Mouse (Mus musculus) erythroid progenitor cell, adult 5-6 weeks (primary cell): ENCODE data around the gene Fars2. TPM values are rescaled to one million over a fixed set of nuclear protein-coding genes. Genes with fewer than 3 reads are reported as not detected.

Experiments used
- ATAC-seq: replicated peaks from 2 replicates; pipeline ENCODE4 v1.8.0; 2016; ENCODE audit warnings: moderate number of reproducible peaks, mild to moderate bottlenecking, moderate TSS enrichment, inconsistent platforms; ENCODE audit not compliant: poor library complexity, low FRiP score, severe bottlenecking
- total RNA-seq, 2 experiments: library from RNA; stranded (forward) in 1 of 2; stranded (reverse) in 1 of 2; fragments of 150-400 nt in 1 of 2; fragments of 186-747, 209-891 nt in 1 of 2; gene quantifications; 2 replicates each; pipeline versions ENCODE4 v1.2.3 to v1.2.4; 2015 to 2017; ENCODE audit warnings: low replicate concordance in 2 of 2

Fars2 gene
- total RNA-seq, 2 experiments from 2014 or later = 23.5 to 35.8 TPM

DNA sequence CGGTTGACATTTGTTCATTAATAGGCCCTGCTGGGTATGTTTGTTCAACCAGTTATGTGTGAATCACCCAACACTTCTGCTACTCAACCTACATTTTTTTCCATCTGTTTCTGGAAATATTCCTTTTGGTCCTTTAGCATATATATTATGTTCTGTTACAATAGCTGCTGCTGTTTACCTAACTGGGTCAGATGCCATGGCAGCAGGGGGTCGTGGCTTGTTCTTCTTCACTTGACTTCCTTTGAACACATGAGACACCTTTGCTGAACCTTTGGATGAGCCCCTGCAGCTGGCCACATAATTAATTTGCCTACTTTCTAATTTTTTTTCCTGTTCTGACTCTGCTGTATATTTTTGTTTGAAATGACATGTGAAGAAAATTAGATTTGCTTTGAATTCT lies 475.1 kb downstream of the Fars2 start:
- no peak for ATAC-seq

GRCm38 (mm10) chr13:36606717-36607116 lies 489.5 kb downstream of the Fars2 start:
- no peak for ATAC-seq

DNA sequence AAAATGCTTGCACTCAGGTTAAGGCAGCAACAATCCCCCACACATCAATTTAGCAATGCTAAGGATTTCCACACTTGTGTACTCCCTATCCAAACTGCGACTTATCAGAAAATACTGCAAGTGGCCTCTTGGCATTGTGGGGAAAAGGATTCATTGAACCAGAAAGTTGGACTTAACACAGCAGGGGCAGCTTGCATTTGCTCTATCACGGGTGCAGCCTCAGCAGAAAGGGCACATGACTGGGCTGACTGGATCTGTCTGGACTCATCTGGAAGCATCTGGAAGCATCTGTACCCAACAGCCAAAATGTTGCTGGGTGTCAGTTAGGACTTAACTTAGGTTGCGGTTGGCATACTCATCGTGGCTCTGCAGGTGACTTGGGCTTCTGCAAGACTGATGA lies 490.7 kb downstream of the Fars2 start:
- ATAC-seq = no peak

DNA sequence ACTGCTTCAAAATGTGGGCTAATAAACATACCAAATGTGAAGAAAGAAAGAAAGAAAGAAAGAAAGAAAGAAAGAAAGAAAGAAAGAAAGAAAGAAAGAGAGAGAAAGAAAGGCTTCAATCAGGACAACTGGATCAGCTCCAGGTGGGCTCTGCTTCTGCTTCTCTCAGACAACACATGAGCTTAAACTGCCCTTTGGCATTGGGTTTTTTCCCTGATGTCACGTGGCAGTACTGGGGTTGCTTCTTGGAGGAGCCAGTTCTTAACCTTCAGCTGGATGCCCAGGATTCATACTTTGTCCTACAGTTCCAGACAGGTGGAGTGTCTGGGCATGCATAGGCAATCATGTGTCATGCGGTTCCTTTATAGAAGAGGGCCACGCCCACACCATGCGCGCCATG lies 493.2 kb downstream of the Fars2 start:
- ATAC-seq = no peak

GRCm38 (mm10) chr13:36612785-36613750 lies 495.9 kb downstream of the Fars2 start:
- no peak for ATAC-seq

GRCm38 (mm10) chr13:36620498-36621332 lies 503.5 kb downstream of the Fars2 start:
- ATAC-seq = no peak

- no peak for ATAC-seq
Observed at GRCm38 (mm10) chr13:36621333-36621659, 504.1 kb downstream of the Fars2 start.

- no peak for ATAC-seq
Observed at GRCm38 (mm10) chr13:36623556-36623955, 506.3 kb downstream of the Fars2 start.

DNA sequence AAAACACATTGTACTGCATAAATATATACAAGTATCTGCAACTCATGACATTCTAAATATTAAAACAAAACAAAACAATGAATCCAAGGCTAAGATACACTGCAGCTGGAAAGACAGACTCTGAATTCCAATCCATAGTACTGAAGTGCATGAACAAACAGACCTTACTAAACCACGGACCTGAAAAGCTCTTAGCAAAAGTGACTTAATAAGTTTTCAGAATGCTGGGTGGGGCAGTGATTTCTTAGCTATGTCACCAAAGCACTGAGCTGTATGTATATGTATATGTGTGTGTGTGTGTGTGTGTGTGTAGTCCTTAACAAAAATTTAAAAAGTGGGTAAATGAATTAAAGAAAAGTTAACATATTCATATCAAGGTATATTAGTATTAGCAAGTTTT lies 511.9 kb downstream of the Fars2 start:
- no peak for ATAC-seq

DNA sequence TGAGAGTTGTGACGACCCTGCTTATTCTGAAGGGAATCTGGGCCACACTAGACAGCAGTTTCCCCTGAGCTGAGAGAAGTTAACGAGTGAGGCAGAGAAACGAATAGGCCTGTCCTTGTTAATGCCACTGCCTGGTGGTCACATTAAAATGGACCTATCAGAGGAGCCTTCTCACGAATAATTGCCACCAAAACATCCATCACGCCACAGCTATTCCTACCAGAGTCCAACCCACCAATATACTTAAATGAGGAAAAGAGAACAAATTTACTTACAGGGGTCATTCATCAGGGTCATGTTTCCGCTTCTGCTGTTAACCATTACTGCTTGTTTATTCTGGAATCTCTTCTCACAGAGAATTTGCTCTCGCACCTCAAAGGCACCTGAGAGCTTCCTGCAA lies 531.0 kb downstream of the Fars2 start:
- ATAC-seq = no peak

GRCm38 (mm10) chr13:36654251-36654650 lies 537.0 kb downstream of the Fars2 start:
- ATAC-seq = no peak

- no peak for ATAC-seq
Observed at GRCm38 (mm10) chr13:36679345-36679744, 562.1 kb downstream of the Fars2 start.

DNA sequence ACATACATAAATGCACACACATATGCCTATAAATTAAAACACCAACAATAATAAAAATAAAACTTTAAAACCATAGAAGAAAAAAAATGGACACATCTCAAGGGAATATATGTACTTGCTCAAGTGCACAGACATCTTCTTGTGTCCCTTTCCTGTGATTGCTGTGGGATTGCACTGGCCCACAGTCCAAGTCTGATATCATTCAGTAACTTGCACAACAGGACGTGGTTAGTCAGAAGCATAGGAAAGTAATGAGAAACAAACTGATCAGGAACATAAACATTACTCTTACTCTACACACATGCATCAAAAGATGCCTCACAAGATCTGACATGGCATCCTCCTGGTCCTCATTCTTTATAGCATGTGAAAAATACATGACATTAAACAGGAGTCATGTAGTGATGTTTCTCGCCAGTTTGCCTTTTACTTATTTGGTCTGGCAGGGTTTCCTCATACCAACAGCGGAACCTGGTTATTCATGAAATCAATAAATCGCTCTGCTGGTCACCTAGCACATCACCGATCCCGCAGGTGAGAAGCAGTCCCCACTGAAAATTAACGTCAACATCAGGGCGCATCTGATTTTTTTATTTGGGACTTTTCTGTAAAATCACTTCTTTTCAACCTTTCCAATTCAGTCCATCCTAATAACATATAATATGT lies 563.6 kb downstream of the Fars2 start:
- no peak for ATAC-seq

DNA sequence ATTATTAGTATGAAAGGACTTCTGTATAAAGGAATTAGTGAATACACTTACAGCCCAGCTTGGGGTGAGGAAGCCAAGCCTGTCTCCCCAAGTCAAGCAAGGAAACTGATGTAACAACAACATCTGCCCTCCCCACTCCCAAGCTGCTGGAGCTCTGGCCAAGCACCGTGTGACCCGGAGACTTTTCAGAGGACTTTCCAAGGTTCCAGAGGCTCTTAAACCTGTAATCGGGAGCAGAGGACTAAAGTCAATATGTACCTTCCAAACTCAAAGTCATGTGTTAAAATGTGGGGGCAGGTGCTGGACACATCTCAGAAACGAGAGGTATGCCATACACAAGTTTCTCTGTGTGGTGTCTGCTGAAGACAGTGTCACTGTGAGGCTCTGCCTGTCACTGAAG lies 566.4 kb downstream of the Fars2 start:
- no peak for ATAC-seq

DNA sequence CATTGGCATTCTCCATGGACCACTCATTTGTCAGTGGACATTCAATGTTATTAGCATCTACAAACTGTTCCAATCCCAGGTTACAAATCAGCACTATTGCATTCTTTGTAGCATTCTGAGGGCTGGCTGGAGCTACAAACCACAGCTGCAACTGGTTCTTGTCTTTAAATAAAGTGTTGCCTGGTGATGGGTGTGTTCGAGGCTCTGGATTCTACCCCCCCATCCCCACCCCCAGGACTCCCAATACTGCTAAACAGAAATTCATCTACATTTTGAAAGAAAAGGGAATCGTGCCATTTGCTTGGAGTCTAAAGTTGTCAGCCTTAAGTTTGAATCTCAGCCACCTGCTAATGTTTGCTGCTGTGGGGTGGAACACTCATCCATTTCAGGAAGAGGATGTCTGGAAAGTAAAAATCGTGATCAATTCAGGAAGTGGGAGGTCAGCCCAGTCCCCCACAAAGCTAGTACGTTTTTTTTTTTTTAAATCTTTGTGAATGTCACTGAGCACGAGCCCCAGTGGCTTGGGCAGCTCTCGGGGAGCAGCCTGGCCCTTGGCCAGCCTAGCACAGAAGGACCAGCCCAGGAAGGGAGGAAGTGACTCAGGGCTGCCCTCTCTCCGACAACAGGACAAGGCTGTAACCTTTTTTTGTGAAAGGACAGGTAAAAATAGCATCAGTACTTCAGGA lies 578.4 kb downstream of the Fars2 start:
- ATAC-seq = no peak

DNA sequence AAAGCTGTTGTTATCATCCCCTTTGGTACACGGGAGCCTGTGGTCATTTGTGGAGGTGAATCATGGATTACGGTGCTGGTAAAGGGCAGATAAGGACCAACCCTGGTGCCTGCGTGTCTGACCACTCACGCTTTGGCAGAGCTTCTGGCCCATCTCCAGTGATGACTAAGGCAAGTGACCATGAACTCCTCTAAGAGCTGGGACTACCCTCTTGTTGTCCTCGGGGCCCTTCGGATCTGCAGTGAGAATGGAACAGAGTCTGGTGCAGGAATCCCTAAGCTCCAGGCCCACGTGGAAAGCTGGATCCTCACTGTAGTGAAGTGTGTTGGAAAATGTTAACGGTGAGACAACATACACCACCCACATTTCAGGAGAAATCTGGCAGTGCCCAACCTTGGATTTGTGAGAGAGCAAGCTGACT lies 579.1 kb downstream of the Fars2 start:
- no peak for ATAC-seq

- no peak for ATAC-seq
Observed at GRCm38 (mm10) chr13:36707088-36707690, 590.0 kb downstream of the Fars2 start.

- no peak for ATAC-seq
Observed at GRCm38 (mm10) chr13:36714101-36714500, 596.9 kb downstream of the Fars2 start.

- no peak for ATAC-seq
Observed at GRCm38 (mm10) chr13:36716708-36717107, 599.5 kb downstream of the Fars2 start.
